Mouse (Mus musculus) limb, embryonic 11.5 days (tissue): ENCODE measurements around the gene Foxg1. TPM values are rescaled to one million over a fixed set of nuclear protein-coding genes. Genes with fewer than 3 reads are reported as not detected.

Experiments
- ATAC-seq: fragments of 200-750 bp; cut with Nextera tagmentation; 2 replicates; pipeline ENCODE4 v1.8.0; 2017; ENCODE audit warnings: low read depth; ENCODE audit not compliant: insufficient number of reproducible peaks, low FRiP score, low TSS enrichment
- DNase-seq: peaks from one replicate; pipeline ENCODE4 v3.0.0-alpha.2; 2015; ENCODE audit warnings: low spot score
- H3K27ac ChIP-seq: fragments of 300-500 bp; sonication (generic); replicated peaks from 2 replicates; pipeline ENCODE4 v1.5.1; 2014; ENCODE audit warnings: low read depth, mild to moderate bottlenecking, low read length
- H3K27me3 ChIP-seq: fragments of 300-500 bp; sonication (generic); 2 replicates; pipeline ENCODE4 v1.6.1; 2014; ENCODE audit warnings: mild to moderate bottlenecking, low read length, mixed read lengths; ENCODE audit not compliant: control insufficient read depth, insufficient read depth
- H3K36me3 ChIP-seq: fragments of 300-500 bp; sonication (generic); 2 replicates; pipeline ENCODE4 v1.6.1; 2014; ENCODE audit warnings: mild to moderate bottlenecking, low read length, moderate library complexity, mixed read lengths; ENCODE audit not compliant: control insufficient read depth, insufficient read depth
- H3K4me1 ChIP-seq: fragments of 300-500 bp; sonication (generic); 2 replicates; pipeline ENCODE4 v1.6.1; 2014; ENCODE audit warnings: low read length, mixed read lengths; ENCODE audit not compliant: control insufficient read depth, insufficient read depth
- H3K4me2 ChIP-seq: fragments of 300-500 bp; sonication (generic); 2 replicates; pipeline ENCODE4 v1.6.1; 2014; ENCODE audit warnings: low read depth, mild to moderate bottlenecking, moderate library complexity; ENCODE audit not compliant: severe bottlenecking
- H3K4me3 ChIP-seq: fragments of 300-500 bp; sonication (generic); 2 replicates; pipeline ENCODE4 v1.5.1; 2014; ENCODE audit warnings: low read depth, low read length
- H3K9ac ChIP-seq: fragments of 300-500 bp; sonication (generic); 2 replicates; pipeline ENCODE4 v1.6.1; 2014; ENCODE audit warnings: mild to moderate bottlenecking, low read length
- H3K9me3 ChIP-seq: fragments of 300-500 bp; sonication (generic); 2 replicates; pipeline ENCODE4 v1.6.1; 2016; ENCODE audit warnings: low read length; ENCODE audit not compliant: control insufficient read depth
- WGBS: fragments of 180-500 bp; shearing (Covaris S2); extraction: QIAGEN DNeasy Blood & Tissue Kit; methylation state at CpG from one replicate; pipeline ENCODE4 v1.1.7; 2014; 5-methylcytosine and 5-hydroxymethylcytosine counted together
- polyA plus RNA-seq: library from polyadenylated mRNA; unstranded; fragments of >200 nt; fragmentation: Nextera tagmentation; extraction: Ambion mirVana; gene quantifications from 2 replicates; pipeline ENCODE4 v1.2.1, GENCODE M21; 2014

Gene Foxg1
- polyA plus RNA-seq, 1 experiment from 2014 or later: not detected

DNA sequence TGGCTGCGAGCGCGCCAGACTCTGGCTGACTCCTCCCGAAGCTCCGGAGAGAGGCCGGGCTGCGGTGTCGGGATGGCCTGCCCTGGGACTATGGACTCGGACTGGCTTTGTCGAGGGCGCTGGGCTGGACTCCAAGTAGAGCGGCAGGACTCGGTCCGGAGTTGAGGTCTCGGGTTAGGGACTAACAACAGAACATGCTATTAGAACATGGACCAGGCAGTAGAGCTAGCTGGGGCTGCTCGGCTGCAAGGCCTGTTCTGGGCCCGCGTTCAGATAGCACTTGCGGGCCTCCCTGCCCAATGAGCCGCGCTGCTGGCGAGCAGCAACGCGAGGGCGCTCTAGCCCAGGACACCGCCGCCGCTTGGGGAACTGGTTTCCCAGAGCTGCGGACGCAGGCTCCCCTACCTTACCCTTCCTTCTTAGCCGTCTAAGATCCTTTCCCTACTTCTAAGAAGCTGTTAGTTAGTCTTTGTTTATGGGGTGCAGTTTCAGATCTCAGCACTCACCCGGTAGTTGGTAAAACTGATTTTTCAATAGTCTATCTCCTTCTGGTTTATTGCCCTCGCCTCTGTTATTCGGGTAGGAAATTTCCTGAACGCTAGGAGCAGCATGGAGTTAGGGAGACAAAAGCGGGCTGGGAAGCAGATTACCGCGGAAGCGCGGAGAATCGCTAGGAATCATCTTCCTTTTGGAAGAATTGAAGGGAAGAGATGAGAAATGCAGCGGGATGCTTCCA is 9.0 kb downstream of the Foxg1 start:
- ATAC-seq (peak; percentile 91), DNase-seq (peak; percentile 84)
- H3K27ac ChIP-seq: no peak overlapping the region
- no peaks in the 10 kb centered on the region for H3K9me3 ChIP-seq
- no peaks in the 10 kb centered on the region for H3K4me1 ChIP-seq
- no peaks in the 10 kb centered on the region for H3K36me3 ChIP-seq
- no peak overlapping the region for H3K4me3 ChIP-seq
- no peak overlapping the region for H3K9ac ChIP-seq
- H3K27me3 ChIP-seq: peaks cover 56% of the 10 kb centered on the region
- peak overlapping the region; percentile 14; the same call in 1 of the 2 replicates for H3K4me2 ChIP-seq
- WGBS: under 1% methylated on average over 42 of the region's 42 CpGs

- H3K27me3 ChIP-seq: peaks cover 59% of the 10 kb centered on the region
- H3K4me2 ChIP-seq: no peak overlapping the region
- no peaks in the 10 kb centered on the region for H3K9me3 ChIP-seq
- no peaks in the 10 kb centered on the region for H3K36me3 ChIP-seq
- DNase-seq: no peak
- ATAC-seq: no peak
- no peak overlapping the region for H3K27ac ChIP-seq
- no peak overlapping the region for H3K4me3 ChIP-seq
- H3K9ac ChIP-seq: no peak overlapping the region
- WGBS: 4% methylated on average over 10 of the region's 10 CpGs
- no peaks in the 10 kb centered on the region for H3K4me1 ChIP-seq
Measured at GRCm38 (mm10) chr12:49392041-49392390, 9.6 kb downstream of the Foxg1 start.

DNA sequence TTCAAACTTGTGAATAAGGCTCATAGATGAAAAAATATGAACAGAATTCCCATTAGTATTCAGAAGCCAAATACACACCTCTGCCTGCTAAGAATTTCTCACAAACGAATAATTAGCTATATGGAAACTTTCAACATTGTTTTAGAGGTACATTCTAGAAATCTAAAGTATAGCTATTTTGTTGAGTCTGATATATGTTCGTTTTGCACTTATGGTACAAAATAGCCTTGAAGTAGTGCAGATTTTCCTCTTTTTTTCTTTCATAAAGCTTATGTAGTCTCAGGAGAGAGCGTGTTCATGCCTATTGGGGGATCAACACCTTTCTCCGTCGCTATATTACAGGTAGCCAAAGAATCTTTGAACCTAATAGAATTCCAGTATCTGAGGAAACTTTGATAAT is 10.4 kb downstream of the Foxg1 start:
- Histone ChIP-seq H3K9me3 (no peaks in the 10 kb centered on the region), H3K36me3 (no peaks in the 10 kb centered on the region), H3K4me1 (no peaks in the 10 kb centered on the region), H3K27ac (no peak overlapping the region), H3K27me3 (peaks cover 64% of the 10 kb centered on the region), H3K4me3 (no peak overlapping the region), H3K9ac (no peak overlapping the region), H3K4me2 (no peak overlapping the region)
- 9% methylated on average over 5 of the region's 5 CpGs for WGBS
- DNase-seq (no peak), ATAC-seq (no peak)

DNA sequence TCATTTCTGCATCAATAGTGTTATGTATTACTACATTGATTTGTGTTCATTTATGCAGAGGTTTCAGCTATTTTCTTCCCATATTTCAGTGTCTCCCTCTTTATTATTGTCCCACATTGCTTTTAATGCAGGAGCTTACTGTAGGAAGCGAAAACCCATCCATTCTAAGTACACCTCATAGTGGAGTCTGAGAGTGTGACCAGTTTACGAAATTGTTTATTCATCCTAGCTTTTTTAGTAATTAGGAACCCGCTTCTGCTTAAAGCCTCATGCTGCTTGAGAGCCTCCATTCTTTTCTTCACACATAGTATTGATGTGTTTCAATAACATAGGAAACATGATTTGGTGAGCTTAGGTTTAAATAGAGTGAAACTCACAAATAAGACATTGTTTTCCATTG is 11.2 kb downstream of the Foxg1 start:
- Histone ChIP-seq H3K9me3 (no peaks in the 10 kb centered on the region), H3K4me1 (no peaks in the 10 kb centered on the region), H3K9ac (no peak overlapping the region), H3K4me2 (no peak overlapping the region), H3K36me3 (no peaks in the 10 kb centered on the region), H3K27ac (no peak overlapping the region), H3K4me3 (no peak overlapping the region), H3K27me3 (peaks cover 65% of the 10 kb centered on the region)
- ATAC-seq (no peak), DNase-seq (no peak)
- WGBS: 11% methylated on average over 3 of the region's 3 CpGs

- Histone ChIP-seq H3K36me3 (no peaks in the 10 kb centered on the region), H3K9me3 (no peaks in the 10 kb centered on the region), H3K4me1 (no peaks in the 10 kb centered on the region), H3K4me2 (no peak overlapping the region), H3K27ac (no peak overlapping the region), H3K9ac (no peak overlapping the region), H3K27me3 (peaks cover 66% of the 10 kb centered on the region), H3K4me3 (no peak overlapping the region)
- ATAC-seq: no peak
- DNase-seq: no peak
- 4% methylated on average over 1 of the region's 1 CpGs for WGBS
Measured at GRCm38 (mm10) chr12:49394181-49394580, 11.7 kb downstream of the Foxg1 start.

DNA sequence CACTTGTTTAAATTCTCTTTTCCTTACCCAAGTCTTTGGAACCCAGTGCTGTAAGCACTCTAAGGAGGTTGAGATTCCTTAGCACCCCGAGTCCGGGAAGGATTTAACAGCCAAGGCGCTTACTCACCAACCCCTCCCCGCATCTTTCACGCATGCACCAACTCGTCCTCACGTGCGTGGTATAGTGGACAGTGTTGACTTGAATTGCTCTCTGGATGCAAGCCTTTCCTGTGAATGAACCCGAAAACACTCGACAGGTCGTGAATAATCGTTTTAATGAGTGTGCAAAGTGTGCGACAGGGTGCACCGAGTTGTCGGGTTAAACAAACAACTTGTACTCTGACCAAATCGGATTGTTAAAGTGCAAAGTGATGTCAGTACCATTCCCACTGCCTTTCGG is 12.4 kb downstream of the Foxg1 start:
- Histone ChIP-seq H3K4me3 (no peak overlapping the region), H3K36me3 (no peaks in the 10 kb centered on the region), H3K9me3 (no peaks in the 10 kb centered on the region), H3K4me1 (no peaks in the 10 kb centered on the region), H3K27me3 (peaks cover 65% of the 10 kb centered on the region), H3K4me2 (no peak overlapping the region), H3K27ac (no peak overlapping the region), H3K9ac (no peak overlapping the region)
- ATAC-seq (no peak), DNase-seq (peak; percentile 34)
- WGBS: under 1% methylated on average over 17 of the region's 17 CpGs

GRCm38 (mm10) chr12:49395969-49396368 is 13.5 kb downstream of the Foxg1 start:
- Histone ChIP-seq H3K36me3 (no peaks in the 10 kb centered on the region), H3K4me1 (no peaks in the 10 kb centered on the region), H3K4me2 (no peak overlapping the region), H3K9me3 (no peaks in the 10 kb centered on the region), H3K4me3 (no peak overlapping the region), H3K9ac (no peak overlapping the region), H3K27ac (no peak overlapping the region), H3K27me3 (peaks cover 68% of the 10 kb centered on the region)
- ATAC-seq (no peak), DNase-seq (no peak)
- WGBS: 21% methylated on average over 2 of the region's 2 CpGs

DNA sequence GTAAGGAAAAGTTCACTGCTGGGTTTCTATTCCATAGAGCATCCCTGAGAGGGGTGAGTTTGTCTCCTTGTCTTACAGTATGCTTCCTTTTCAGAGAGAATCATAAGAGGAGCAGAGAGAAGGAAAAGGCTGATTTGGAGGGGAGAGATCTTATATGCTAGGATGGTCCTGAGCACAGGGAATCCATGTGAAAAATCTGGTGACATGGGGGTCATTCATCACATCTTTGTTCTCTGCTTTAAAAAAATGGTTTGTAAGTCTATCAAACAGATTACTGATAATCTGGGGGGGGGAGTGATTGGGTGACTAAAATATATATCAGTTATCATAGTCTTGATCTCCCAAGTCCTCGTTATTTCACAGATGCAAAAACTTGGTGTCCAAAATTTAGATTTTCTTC is 14.3 kb downstream of the Foxg1 start:
- no peak for ATAC-seq
- Histone ChIP-seq H3K27ac (no peak overlapping the region), H3K4me2 (no peak overlapping the region), H3K4me1 (0 out of 2 replicates have a peak, but pooled peaks cover 2% of the 10 kb centered on the region), H3K9me3 (no peaks in the 10 kb centered on the region), H3K4me3 (no peak overlapping the region), H3K36me3 (no peaks in the 10 kb centered on the region), H3K27me3 (peaks cover 69% of the 10 kb centered on the region), H3K9ac (no peak overlapping the region)
- no peak for DNase-seq
- 52% methylated on average over 1 of the region's 1 CpGs for WGBS
